Mouse (Mus musculus) macrophage (primary cell): ENCODE data around the gene Bglap3. TPM values are rescaled to one million over a fixed set of nuclear protein-coding genes. Genes with fewer than 3 reads are reported as not detected.
"Not testable (repeated sequence)": the region's sequence is repeated elsewhere in the genome, so short reads cannot be mapped to it uniquely, and the experiment has no call there.

Source experiments
- H3K27ac ChIP-seq: fragments of 350-480 bp; formaldehyde crosslinking; 2 replicates; pipeline ENCODE4 v1.9.0; 2021
- H3K36me3 ChIP-seq: fragments of 350-480 bp; formaldehyde crosslinking; 2 replicates; pipeline ENCODE4 v1.9.0; 2021; ENCODE audit errors: inconsistent target
- H3K4me3 ChIP-seq: fragments of 350-480 bp; formaldehyde crosslinking; 2 replicates; pipeline ENCODE4 v1.9.0; 2021; ENCODE audit errors: inconsistent target
- H3K79me2 ChIP-seq: fragments of 350-480 bp; formaldehyde crosslinking; 2 replicates; pipeline ENCODE4 v1.9.0; 2021; ENCODE audit errors: inconsistent target
- WGBS: methylation state at CpG from one replicate; pipeline ENCODE4 v1.1.7; 2026; ENCODE audit warnings: inconsistent platforms; ENCODE audit not compliant: missing documents; 5-methylcytosine and 5-hydroxymethylcytosine counted together
- polyA plus RNA-seq: library from polyadenylated mRNA; stranded (reverse); fragments of 250-400 nt; gene quantifications from 3 replicates; pipeline ENCODE4 v1.2.4, GENCODE M21; 2018; ENCODE audit warnings: inconsistent platforms

The Bglap3 gene
- polyA plus RNA-seq, 1 experiment from 2014 or later, result not detected

- Histone ChIP-seq H3K27ac (no peak overlapping the region), H3K36me3 (no peaks in the 10 kb centered on the region), H3K79me2 (peaks cover 6% of the 10 kb centered on the region; the same call in 1 of the 2 replicates), H3K4me3 (no peak overlapping the region)
- WGBS, result 80% methylated on average over 8 of the region's 8 CpGs
Observed at GRCm38 (mm10) chr3:88395742-88396141, 23.2 kb upstream of the Bglap3 start.

- no peak overlapping the region for H3K4me3 ChIP-seq
- peaks cover 3% of the 10 kb centered on the region; the same call in 1 of the 2 replicates for H3K79me2 ChIP-seq
- H3K36me3 ChIP-seq, result no peaks in the 10 kb centered on the region
- no peak overlapping the region for H3K27ac ChIP-seq
- 93% methylated on average over 6 of the region's 6 CpGs for WGBS
Observed at GRCm38 (mm10) chr3:88395288-88395687, 22.7 kb upstream of the Bglap3 start.

- Histone ChIP-seq H3K36me3 (no peaks in the 10 kb centered on the region), H3K79me2 (no peaks in the 10 kb centered on the region), H3K27ac (no peak overlapping the region), H3K4me3 (no peak overlapping the region)
- 83% methylated on average over 9 of the region's 9 CpGs for WGBS
Observed at GRCm38 (mm10) chr3:88393776-88394375, 21.3 kb upstream of the Bglap3 start.

- Histone ChIP-seq H3K27ac (no peak within 1 kb of the TSS), H3K4me3 (no peak within 1 kb of the TSS), H3K36me3 (no peaks in the 10 kb centered on the region), H3K79me2 (no peaks in the 10 kb centered on the region)
- 89% methylated on average over 5 of the region's 5 CpGs for WGBS
Observed at GRCm38 (mm10) chr3:88384364-88384763, 11.8 kb upstream of the Bglap3 start, which contains the start of gene Bglap. TSS of gene Bglap (minus strand) at chr3:88384464.

- not testable (repeated sequence) for H3K4me3 ChIP-seq, H3K79me2 ChIP-seq, H3K36me3 ChIP-seq, H3K27ac ChIP-seq
- 60% methylated on average over 1 of the region's 7 CpGs for WGBS
Observed at GRCm38 (mm10) chr3:88382383-88382782, 9.8 kb upstream of the Bglap3 start.

GRCm38 (mm10) chr3:88381389-88382315 lies 9.1 kb upstream of the Bglap3 start:
- not testable (repeated sequence) for H3K4me3 ChIP-seq

GRCm38 (mm10) chr3:88378599-88378998 lies 6.1 kb upstream of the Bglap3 start, which contains the start of gene Bglap2:
TSS of gene Bglap2 (minus strand) at chr3:88378699.
- H3K4me3 ChIP-seq, H3K36me3 ChIP-seq, H3K27ac ChIP-seq, H3K79me2 ChIP-seq: not testable (repeated sequence)
- 79% methylated on average over 4 of the region's 5 CpGs for WGBS

More at GRCm38 (mm10) chr3:88381389-88382315, 9.1 kb upstream of the Bglap3 start:
- H3K36me3 ChIP-seq, H3K79me2 ChIP-seq, H3K27ac ChIP-seq: not testable (repeated sequence)
- WGBS, result 56% methylated on average over 9 of the region's 22 CpGs

GRCm38 (mm10) chr3:88376644-88377043 lies 4.1 kb upstream of the Bglap3 start:
- 74% methylated on average over 3 of the region's 7 CpGs for WGBS
- H3K27ac ChIP-seq, H3K79me2 ChIP-seq, H3K36me3 ChIP-seq, H3K4me3 ChIP-seq: not testable (repeated sequence)

- H3K4me3 ChIP-seq, H3K36me3 ChIP-seq, H3K79me2 ChIP-seq, H3K27ac ChIP-seq: not testable (repeated sequence)
- 14% methylated on average over 13 of the region's 19 CpGs for WGBS
Observed at GRCm38 (mm10) chr3:88375750-88376626, 3.4 kb upstream of the Bglap3 start.

- H3K79me2 ChIP-seq, result not testable (repeated sequence)
- 96% methylated on average over 6 of the region's 7 CpGs for WGBS
Observed at GRCm38 (mm10) chr3:88368511-88368910, 4.0 kb downstream of the Bglap3 start.

GRCm38 (mm10) chr3:88367517-88367916 lies 5.0 kb downstream of the Bglap3 start:
- not testable (repeated sequence) for H3K4me3 ChIP-seq, H3K27ac ChIP-seq, H3K36me3 ChIP-seq, H3K79me2 ChIP-seq
- WGBS, result 86% methylated on average over 1 of the region's 7 CpGs

More at GRCm38 (mm10) chr3:88368511-88368910, 4.0 kb downstream of the Bglap3 start:
- H3K4me3 ChIP-seq, H3K27ac ChIP-seq, H3K36me3 ChIP-seq: not testable (repeated sequence)

GRCm38 (mm10) chr3:88366830-88367428 lies 5.6 kb downstream of the Bglap3 start:
- H3K27ac ChIP-seq, H3K4me3 ChIP-seq: not testable (repeated sequence)

GRCm38 (mm10) chr3:88365705-88366361 lies 6.7 kb downstream of the Bglap3 start:
- no peak overlapping the region for H3K4me3 ChIP-seq
- H3K36me3 ChIP-seq, result peaks cover 12% of the 10 kb centered on the region; the same call in 1 of the 2 replicates
- H3K27ac ChIP-seq, result no peak overlapping the region
- WGBS, result 53% methylated on average over 34 of the region's 34 CpGs
- no peaks in the 10 kb centered on the region for H3K79me2 ChIP-seq

More at GRCm38 (mm10) chr3:88366830-88367428, 5.6 kb downstream of the Bglap3 start:
- not testable (repeated sequence) for H3K79me2 ChIP-seq, H3K36me3 ChIP-seq
- 12% methylated on average over 9 of the region's 22 CpGs for WGBS
